ENCODE assay signal across 10 mouse cellular contexts in genomic region chr17:35125081-35125480, GRCm38 (mm10). TPM values are rescaled to one million over a fixed set of nuclear protein-coding genes. Genes with fewer than 3 reads are reported as not detected.
DNase-seq lines count a peak whose midpoint lies in the region; ATAC-seq and TF ChIP-seq lines count a peak whose summit lies in the region.
"Had no signal": no experiment of that assay in that cellular context is flagged by ENCODE, and none has a peak within 500 bp of the region (broad histone marks: within the 10 kb centered on the region; RNA-seq: fewer than 3 reads in every experiment).

No protein-coding gene starts in this region.

- H3K27ac ChIP-seq in forebrain, embryonic 10.5 days: no peak overlapping the region
- no peak overlapping the region for H3K27ac ChIP-seq in forebrain, embryonic 16.5 days (ENCODE audit: low read length)
- H3K27ac ChIP-seq in layer of hippocampus, adult 2 months: peak overlapping the region; percentile 92; the same call in 1 of the 2 replicates
- H3K27ac ChIP-seq in forebrain, postnatal 0 days (ENCODE audit: low read depth, low read length): 0 out of 2 replicates have a peak overlapping the region, but pooled peaks have one; percentile 3

- peak overlapping the region; percentile 68; the same call in 1 of the 2 replicates for H3K4me3 ChIP-seq in forebrain, embryonic 10.5 days
- H3K4me3 ChIP-seq in forebrain, embryonic 16.5 days (replicated peaks; ENCODE audit: low read length): no peak overlapping the region
- no peak overlapping the region for H3K4me3 ChIP-seq in layer of hippocampus, adult 2 months
- H3K4me3 ChIP-seq in forebrain, postnatal 0 days (ENCODE audit: low read depth, low read length): no peak overlapping the region

- DNase-seq in forebrain, embryonic 10.5 days (ENCODE audit: extremely low spot score, low spot score): no peak
- no peak for DNase-seq in layer of hippocampus, adult 2 months (ENCODE audit: low spot score in 2 of 2)
- no peak for DNase-seq in layer of hippocampus, adult 18-20 months (ENCODE audit: low spot score in 2 of 2)
- no peak for DNase-seq in forebrain, postnatal 0 days
- DNase-seq in layer of hippocampus, adult 9-11 months: no peak
- DNase-seq: kidney, postnatal 10 days; right cerebral cortex, postnatal 25 days had no signal

- H3K27me3 ChIP-seq in forebrain, embryonic 10.5 days (ENCODE audit: poor library complexity, severe bottlenecking): no peaks in the 10 kb centered on the region
- no peaks in the 10 kb centered on the region for H3K27me3 ChIP-seq in forebrain, embryonic 16.5 days (replicated peaks; ENCODE audit: control insufficient read depth, insufficient read depth, low read length)
- no peaks in the 10 kb centered on the region for H3K27me3 ChIP-seq in forebrain, postnatal 0 days (ENCODE audit: insufficient read depth, low read length)

- peaks cover 55% of the 10 kb centered on the region for H3K4me1 ChIP-seq in forebrain, embryonic 10.5 days
- H3K4me1 ChIP-seq in forebrain, embryonic 16.5 days (replicated peaks; ENCODE audit: control insufficient read depth, insufficient read depth, low read length): peaks cover 36% of the 10 kb centered on the region
- H3K4me1 ChIP-seq in forebrain, postnatal 0 days (ENCODE audit: insufficient read depth): peaks cover 11% of the 10 kb centered on the region

- no peaks in the 10 kb centered on the region for H3K9me3 ChIP-seq in forebrain, embryonic 10.5 days
- H3K9me3 ChIP-seq in forebrain, embryonic 16.5 days (ENCODE audit: control insufficient read depth, low read length): no peaks in the 10 kb centered on the region
- H3K9me3 ChIP-seq in forebrain, postnatal 0 days (ENCODE audit: low read length): no peaks in the 10 kb centered on the region

- no peak overlapping the region for H3K4me2 ChIP-seq in forebrain, embryonic 16.5 days (ENCODE audit: low read length)
- no peak overlapping the region for H3K4me2 ChIP-seq in forebrain, postnatal 0 days (ENCODE audit: low read depth)

- no peak overlapping the region for H3K9ac ChIP-seq in forebrain, embryonic 16.5 days (replicated peaks; ENCODE audit: low read depth, low read length)
- no peak overlapping the region for H3K9ac ChIP-seq in forebrain, postnatal 0 days

- ATAC-seq in forebrain, embryonic 16.5 days: no peak
- ATAC-seq in forebrain, postnatal 0 days: no peak
- peak; percentile 42 for ATAC-seq in megakaryocyte, adult 5-6 weeks (ENCODE audit: poor library complexity, severe bottlenecking)
- ATAC-seq in megakaryocyte-erythroid progenitor cell, adult 5-6 weeks (replicated peaks; ENCODE audit: low FRiP score, low TSS enrichment, poor library complexity, severe bottlenecking): no peak

- WGBS in forebrain, embryonic 10.5 days: 100% methylated on average over 1 of the region's 1 CpGs
- WGBS in forebrain, embryonic 16.5 days: 100% methylated on average over 1 of the region's 1 CpGs
- 96% methylated on average over 1 of the region's 1 CpGs for WGBS in forebrain, postnatal 0 days

- TF ChIP-seq CTCF in layer of hippocampus, adult 2 months (conservative IDR thresholded peaks at IDR 0.05): no peak
- TF ChIP-seq CTCF in forebrain, postnatal 0 days (IDR thresholded peaks at IDR 0.05; ENCODE audit: low read depth): no peak

- peaks cover 43% of the 10 kb centered on the region for H3K36me3 ChIP-seq in forebrain, embryonic 10.5 days (replicated peaks)
- peaks cover 5% of the 10 kb centered on the region; the same call in 1 of the 2 replicates for H3K36me3 ChIP-seq in forebrain, embryonic 16.5 days (ENCODE audit: control insufficient read depth, insufficient read depth)
- H3K36me3 ChIP-seq in forebrain, postnatal 0 days (ENCODE audit: insufficient read depth): peaks cover 9% of the 10 kb centered on the region; the same call in 1 of the 2 replicates

RNA-seq across cellular contexts. Expression of gene D17H6S53E, which starts 1.1 kb away (rescaled TPM):
- 7.8 and 10.6 TPM in 2 replicates for polyA plus RNA-seq in forebrain, embryonic 10.5 days (2016; fragmentation: Nextera tagmentation; extraction: Ambion mirVana)
- polyA plus RNA-seq in forebrain, embryonic 16.5 days (2015; fragmentation: Nextera tagmentation; extraction: Ambion mirVana): 6.1 and 8.6 TPM in 2 replicates
- 10 to 100 TPM; 25.2 to 29.3 TPM for total RNA-seq in layer of hippocampus, adult 2 months (2021)
- 10 to 100 TPM; 22.5 to 28.9 TPM for total RNA-seq in layer of hippocampus, adult 18-20 months (2021)
- total RNA-seq in forebrain, postnatal 0 days (2014; rRNA removed): 15.3 and 26.2 TPM in 2 replicates
- polyA plus RNA-seq in forebrain, postnatal 0 days (2015; fragmentation: Nextera tagmentation; extraction: Ambion mirVana): 7.4 and 8.0 TPM in 2 replicates
- 4.5 and 4.7 TPM in 2 replicates for total RNA-seq in megakaryocyte, adult 5-6 weeks (2015)
- 13.0 and 26.1 TPM in 2 replicates for total RNA-seq in megakaryocyte, adult 5-6 weeks (2017)
- total RNA-seq in megakaryocyte-erythroid progenitor cell, adult 5-6 weeks (2014; fragmentation: Nextera tagmentation): 0.70 and 6.3 TPM in 2 replicates
- total RNA-seq in megakaryocyte-erythroid progenitor cell, adult 5-6 weeks (2017): 4.4 and 9.0 TPM in 2 replicates

RNA-seq across cellular contexts. Expression of gene Csnk2b, which starts 3.2 kb away (rescaled TPM):
- polyA plus RNA-seq in forebrain, embryonic 10.5 days (2016; fragmentation: Nextera tagmentation; extraction: Ambion mirVana): 290 and 303 TPM in 2 replicates
- polyA plus RNA-seq in forebrain, embryonic 16.5 days (2015; fragmentation: Nextera tagmentation; extraction: Ambion mirVana): 308 and 320 TPM in 2 replicates
- 100 to 1,000 TPM; 170 to 178 TPM for total RNA-seq in layer of hippocampus, adult 2 months (2021)
- total RNA-seq in layer of hippocampus, adult 18-20 months (2021): 100 to 1,000 TPM; 179 to 185 TPM
- total RNA-seq in forebrain, postnatal 0 days (2014; rRNA removed): 240 and 247 TPM in 2 replicates
- 334 and 335 TPM in 2 replicates for polyA plus RNA-seq in forebrain, postnatal 0 days (2015; fragmentation: Nextera tagmentation; extraction: Ambion mirVana)
- total RNA-seq in megakaryocyte, adult 5-6 weeks (2015): 404 and 428 TPM in 2 replicates
- 323 and 362 TPM in 2 replicates for total RNA-seq in megakaryocyte, adult 5-6 weeks (2017)
- 340 and 451 TPM in 2 replicates for total RNA-seq in megakaryocyte-erythroid progenitor cell, adult 5-6 weeks (2014; fragmentation: Nextera tagmentation)
- total RNA-seq in megakaryocyte-erythroid progenitor cell, adult 5-6 weeks (2017): 319 and 482 TPM in 2 replicates

RNA-seq across cellular contexts. Expression of gene Gpank1, which starts 3.8 kb away (rescaled TPM):
- polyA plus RNA-seq in forebrain, embryonic 10.5 days (2016; fragmentation: Nextera tagmentation; extraction: Ambion mirVana): 33.9 and 42.2 TPM in 2 replicates
- polyA plus RNA-seq in forebrain, embryonic 16.5 days (2015; fragmentation: Nextera tagmentation; extraction: Ambion mirVana): 29.6 and 29.8 TPM in 2 replicates
- 10 to 100 TPM; 15.0 to 15.9 TPM for total RNA-seq in layer of hippocampus, adult 2 months (2021)
- 10 to 100 TPM; 15.2 to 17.1 TPM for total RNA-seq in layer of hippocampus, adult 18-20 months (2021)
- total RNA-seq in forebrain, postnatal 0 days (2014; rRNA removed): 16.9 and 20.5 TPM in 2 replicates
- 19.7 and 20.8 TPM in 2 replicates for polyA plus RNA-seq in forebrain, postnatal 0 days (2015; fragmentation: Nextera tagmentation; extraction: Ambion mirVana)
- 22.6 and 24.6 TPM in 2 replicates for total RNA-seq in megakaryocyte, adult 5-6 weeks (2015)
- 48.5 and 50.0 TPM in 2 replicates for total RNA-seq in megakaryocyte, adult 5-6 weeks (2017)
- total RNA-seq in megakaryocyte-erythroid progenitor cell, adult 5-6 weeks (2014; fragmentation: Nextera tagmentation): 30.4 and 31.5 TPM in 2 replicates
- 36.2 and 37.7 TPM in 2 replicates for total RNA-seq in megakaryocyte-erythroid progenitor cell, adult 5-6 weeks (2017)

RNA-seq across cellular contexts. Expression of gene Apom, which starts 6.8 kb away (rescaled TPM):
- polyA plus RNA-seq in forebrain, embryonic 10.5 days (2016; fragmentation: Nextera tagmentation; extraction: Ambion mirVana): 0.74 and 0.97 TPM in 2 replicates
- polyA plus RNA-seq in forebrain, embryonic 16.5 days (2015; fragmentation: Nextera tagmentation; extraction: Ambion mirVana): 0.56 TPM in 1 of 2 replicates, not detected in the other
- total RNA-seq in layer of hippocampus, adult 2 months (2021): under 1 TPM; 0.37 to 0.49 TPM
- total RNA-seq in layer of hippocampus, adult 18-20 months (2021): not detected
- 0.71 and 0.77 TPM in 2 replicates for total RNA-seq in forebrain, postnatal 0 days (2014; rRNA removed)
- not detected in 2 replicates for polyA plus RNA-seq in forebrain, postnatal 0 days (2015; fragmentation: Nextera tagmentation; extraction: Ambion mirVana)
- total RNA-seq in megakaryocyte, adult 5-6 weeks (2015): 0.38 TPM in 1 of 2 replicates, not detected in the other
- 0.26 TPM in 1 of 2 replicates, not detected in the other for total RNA-seq in megakaryocyte, adult 5-6 weeks (2017)
- not detected in 2 replicates for total RNA-seq in megakaryocyte-erythroid progenitor cell, adult 5-6 weeks (2014; fragmentation: Nextera tagmentation)
- not detected in 2 replicates for total RNA-seq in megakaryocyte-erythroid progenitor cell, adult 5-6 weeks (2017)

RNA-seq across cellular contexts. Expression of gene Ly6g5b, which starts 9.9 kb away (rescaled TPM):
- polyA plus RNA-seq in forebrain, embryonic 10.5 days (2016; fragmentation: Nextera tagmentation; extraction: Ambion mirVana): 1.2 and 1.4 TPM in 2 replicates
- 0.62 and 1.3 TPM in 2 replicates for polyA plus RNA-seq in forebrain, embryonic 16.5 days (2015; fragmentation: Nextera tagmentation; extraction: Ambion mirVana)
- total RNA-seq in layer of hippocampus, adult 2 months (2021): under 1 TPM in 1 of 2 experiments, not detected in 1; 0.54 TPM
- under 1 TPM; 0.30 to 0.56 TPM for total RNA-seq in layer of hippocampus, adult 18-20 months (2021)
- 0.54 and 1.1 TPM in 2 replicates for total RNA-seq in forebrain, postnatal 0 days (2014; rRNA removed)
- 0.55 and 1.1 TPM in 2 replicates for polyA plus RNA-seq in forebrain, postnatal 0 days (2015; fragmentation: Nextera tagmentation; extraction: Ambion mirVana)
- 6.1 and 8.2 TPM in 2 replicates for total RNA-seq in megakaryocyte, adult 5-6 weeks (2015)
- 1.4 and 1.8 TPM in 2 replicates for total RNA-seq in megakaryocyte, adult 5-6 weeks (2017)
- total RNA-seq in megakaryocyte-erythroid progenitor cell, adult 5-6 weeks (2014; fragmentation: Nextera tagmentation): 0.42 and 1.1 TPM in 2 replicates
- 0.99 TPM in 1 of 2 replicates, not detected in the other for total RNA-seq in megakaryocyte-erythroid progenitor cell, adult 5-6 weeks (2017)

Comparison
In these comparisons a context has a peak if more than half of its experiments do, and no peak if none do; other contexts are left out.
1. H3K27ac ChIP-seq: peak in layer of hippocampus, adult 2 months (single experiment) and forebrain, postnatal 0 days (single experiment); none in forebrain, embryonic 10.5 days (single experiment) and forebrain, embryonic 16.5 days (single experiment).